ENCODE assay signal across 23 mouse cellular contexts in genomic region chr8:71598841-71599240, GRCm38 (mm10). TPM values are rescaled to one million over a fixed set of nuclear protein-coding genes. Genes with fewer than 3 reads are reported as not detected.
"Had no signal": no experiment of that assay in that cellular context is flagged by ENCODE, and none has a peak within 500 bp of the region (broad histone marks: within the 10 kb centered on the region; RNA-seq: fewer than 3 reads in every experiment).

No protein-coding gene starts in this region.

- H3K4me3 ChIP-seq: midbrain, embryonic 10.5 days; midbrain, embryonic 12.5 days; myocyte; neural tube, embryonic 13.5 days; neural tube, embryonic 15.5 days had no signal

- H3K9ac ChIP-seq: lung, embryonic 14.5 days; midbrain, embryonic 12.5 days; neural tube, embryonic 13.5 days; neural tube, embryonic 15.5 days had no signal

- H3K27ac ChIP-seq: midbrain, embryonic 10.5 days; midbrain, embryonic 12.5 days; neural tube, embryonic 13.5 days; neural tube, embryonic 15.5 days had no signal

- H3K9me3 ChIP-seq: midbrain, embryonic 10.5 days; midbrain, embryonic 12.5 days; neural tube, embryonic 13.5 days; neural tube, embryonic 15.5 days had no signal

- H3K4me2 ChIP-seq: lung, embryonic 14.5 days; midbrain, embryonic 12.5 days; neural tube, embryonic 13.5 days; neural tube, embryonic 15.5 days had no signal

- DNase-seq: lung, adult 18-20 months; lung, embryonic 14.5 days; lung, postnatal 10 days; lung, postnatal 4 days; midbrain, embryonic 14.5 days; retina, postnatal 1 day; right cerebral cortex, adult 18-20 months; right cerebral cortex, postnatal 25 days; right cerebral cortex, postnatal 4 days; spleen, adult 18-20 months; thymus, adult 18-20 months; thymus, postnatal 14 days; thymus, postnatal 36 days had no signal

- ATAC-seq: midbrain, embryonic 16.5 days had no signal

RNA-seq across cellular contexts. Expression of gene Nxnl1, which starts 32.4 kb away (rescaled TPM):
- total RNA-seq: megakaryocyte-erythroid progenitor cell, adult 5-6 weeks had no signal
- polyA plus RNA-seq: midbrain, embryonic 10.5 days; midbrain, embryonic 12.5 days; midbrain, embryonic 14.5 days; midbrain, embryonic 16.5 days; neural tube, embryonic 11.5 days; neural tube, embryonic 13.5 days; neural tube, embryonic 15.5 days; small intestine, adult 2 months; stomach, embryonic 14.5 days had no signal
